Mouse (Mus musculus): ENCODE results near the gene Spata19. TPM values are rescaled to one million over a fixed set of nuclear protein-coding genes. Genes with fewer than 3 reads are reported as not detected.
A peak's percentile ranks its signal among the peaks of the same experiment; 100 is the strongest.

Gene Spata19
- polyA plus RNA-seq (2012; rRNA removed), result 0.67 and 0.85 TPM in 2 replicates

DNA sequence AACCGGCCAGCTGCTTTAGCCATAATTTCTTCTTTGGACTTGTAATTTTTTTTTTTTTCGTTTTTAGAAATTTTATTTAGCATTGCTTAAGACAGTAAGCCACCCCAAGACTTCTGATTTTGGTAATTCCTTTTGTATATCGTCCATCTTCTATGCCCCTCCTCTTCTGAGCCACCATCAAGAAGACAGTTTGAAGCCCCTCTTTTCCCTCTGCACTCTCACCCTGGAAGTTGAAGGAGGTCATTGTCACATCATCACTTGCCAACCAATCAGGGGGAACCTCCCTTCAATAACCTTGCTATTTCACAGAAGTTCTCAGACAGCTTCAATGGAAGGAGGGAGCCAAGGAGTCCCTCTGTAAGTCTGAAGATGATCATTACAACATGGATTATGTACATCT is at the start of gene Spata19:
Spata19 (plus strand) TSS at position 301 of the 400 bp plus-strand sequence.
- H3K27me3 ChIP-seq (ENCODE audit: control insufficient read depth, insufficient read depth, low read length), result no peaks in the 10 kb centered on the region

DNA sequence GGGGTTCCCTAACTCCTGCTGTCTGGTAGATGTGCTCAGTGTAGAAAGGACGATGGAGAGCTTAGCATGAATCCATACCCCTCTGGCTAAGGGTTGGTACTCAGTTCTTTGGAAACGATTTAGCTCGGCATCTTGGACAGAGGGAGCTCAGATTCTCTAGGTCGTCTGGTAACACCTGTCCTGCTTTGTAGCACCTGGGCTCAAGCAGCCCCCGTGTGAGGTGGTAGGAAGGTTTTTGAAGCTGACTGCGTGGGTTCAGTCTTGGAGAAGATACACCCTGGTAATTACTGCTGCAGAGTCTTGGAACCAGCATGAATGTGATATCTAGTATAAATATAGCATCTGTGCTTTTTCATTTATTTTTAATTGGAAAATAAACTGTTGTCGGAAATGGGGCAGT is 43.5 kb upstream of the Spata19 start:
- Histone ChIP-seq H3K4me1 (ENCODE audit: control insufficient read depth, insufficient read depth, low read length) (peaks cover 3% of the 10 kb centered on the region; the same call in 1 of the 2 replicates), H3K27ac (ENCODE audit: insufficient read depth, low read length) (no peak overlapping the region), H3K27me3 (ENCODE audit: control insufficient read depth, insufficient read depth, low read length) (no peaks in the 10 kb centered on the region), H3K4me3 (replicated peaks; ENCODE audit: insufficient read depth, low read depth, low read length) (no peak overlapping the region)
- no peak for TF ChIP-seq CTCF (IDR thresholded peaks at IDR 0.05; ENCODE audit: borderline replicate concordance, insufficient read depth, low read depth, low read length)
- TF ChIP-seq POLR2A (IDR thresholded peaks at IDR 0.05; ENCODE audit: borderline replicate concordance, insufficient read depth, low read length), result no peak
- 61% methylated on average over 7 of the region's 7 CpGs for WGBS
- no peak for DNase-seq

More for the DNA sequence above, at the start of gene Spata19:
- no peak for TF ChIP-seq POLR2A (IDR thresholded peaks at IDR 0.05; ENCODE audit: borderline replicate concordance, insufficient read depth, low read length)
- no peak for TF ChIP-seq CTCF (IDR thresholded peaks at IDR 0.05; ENCODE audit: borderline replicate concordance, insufficient read depth, low read depth, low read length)
- no peak for DNase-seq
- Histone ChIP-seq H3K27ac (ENCODE audit: insufficient read depth, low read length) (no peak within 1 kb of the TSS), H3K4me3 (replicated peaks; ENCODE audit: insufficient read depth, low read depth, low read length) (no peak within 1 kb of the TSS), H3K4me1 (ENCODE audit: control insufficient read depth, insufficient read depth, low read length) (no peaks in the 10 kb centered on the region)
- WGBS, result 66% methylated on average over 3 of the region's 3 CpGs

DNA sequence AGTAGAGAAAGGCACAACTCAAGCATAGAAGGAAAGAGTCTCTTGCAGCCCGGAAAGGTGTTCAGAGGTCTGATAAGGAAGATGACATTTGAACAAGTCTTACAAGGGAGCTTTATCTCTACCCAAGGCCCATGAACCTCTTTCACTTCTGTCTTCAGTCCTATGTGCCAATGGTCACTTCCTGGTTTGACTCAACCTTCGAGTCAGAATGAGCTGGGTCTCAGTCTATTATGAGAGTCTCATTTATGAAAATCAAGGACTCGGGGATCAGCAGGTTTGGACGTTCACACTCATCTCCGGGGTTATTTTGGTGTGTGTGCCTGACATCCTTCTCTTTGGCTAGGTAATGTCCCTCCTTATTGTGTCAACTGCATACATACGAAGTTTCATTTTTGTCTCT is 38.7 kb upstream of the Spata19 start:
- Histone ChIP-seq H3K4me1 (ENCODE audit: control insufficient read depth, insufficient read depth, low read length) (0 out of 2 replicates have a peak, but pooled peaks cover 3% of the 10 kb centered on the region), H3K4me3 (replicated peaks; ENCODE audit: insufficient read depth, low read depth, low read length) (no peak overlapping the region), H3K27ac (ENCODE audit: insufficient read depth, low read length) (no peak overlapping the region), H3K27me3 (ENCODE audit: control insufficient read depth, insufficient read depth, low read length) (no peaks in the 10 kb centered on the region)
- TF ChIP-seq CTCF (IDR thresholded peaks at IDR 0.05; ENCODE audit: borderline replicate concordance, insufficient read depth, low read depth, low read length), result no peak
- TF ChIP-seq POLR2A (IDR thresholded peaks at IDR 0.05; ENCODE audit: borderline replicate concordance, insufficient read depth, low read length), result no peak
- no peak for DNase-seq
- 90% methylated on average over 6 of the region's 6 CpGs for WGBS

DNA sequence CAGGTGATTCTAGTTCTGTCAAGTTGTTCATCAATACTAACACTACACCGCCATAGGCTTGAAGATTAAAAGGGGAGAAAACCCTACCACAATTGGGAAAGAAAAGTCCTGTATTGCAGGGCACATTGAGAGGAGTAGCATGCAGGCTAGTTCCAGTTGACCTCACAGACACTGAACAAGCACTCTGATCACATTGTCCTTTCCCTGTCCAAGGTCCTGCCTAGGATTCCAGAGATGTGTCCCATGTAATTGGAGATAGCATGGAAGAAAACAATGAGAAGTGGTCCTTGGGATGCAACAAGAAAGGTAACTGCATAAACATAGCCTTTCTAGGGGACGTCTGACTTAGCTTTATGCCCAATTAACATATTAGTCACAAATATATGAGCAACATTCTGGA is 29.4 kb upstream of the Spata19 start:
- Histone ChIP-seq H3K4me1 (ENCODE audit: control insufficient read depth, insufficient read depth, low read length) (no peaks in the 10 kb centered on the region; the same call in 1 of the 2 replicates), H3K4me3 (replicated peaks; ENCODE audit: insufficient read depth, low read depth, low read length) (no peak overlapping the region), H3K27me3 (ENCODE audit: control insufficient read depth, insufficient read depth, low read length) (no peaks in the 10 kb centered on the region), H3K27ac (ENCODE audit: insufficient read depth, low read length) (no peak overlapping the region)
- DNase-seq, result no peak
- TF ChIP-seq POLR2A (IDR thresholded peaks at IDR 0.05; ENCODE audit: borderline replicate concordance, insufficient read depth, low read length) (no peak), CTCF (IDR thresholded peaks at IDR 0.05; ENCODE audit: borderline replicate concordance, insufficient read depth, low read depth, low read length) (no peak)
- 80% methylated on average over 2 of the region's 2 CpGs for WGBS

DNA sequence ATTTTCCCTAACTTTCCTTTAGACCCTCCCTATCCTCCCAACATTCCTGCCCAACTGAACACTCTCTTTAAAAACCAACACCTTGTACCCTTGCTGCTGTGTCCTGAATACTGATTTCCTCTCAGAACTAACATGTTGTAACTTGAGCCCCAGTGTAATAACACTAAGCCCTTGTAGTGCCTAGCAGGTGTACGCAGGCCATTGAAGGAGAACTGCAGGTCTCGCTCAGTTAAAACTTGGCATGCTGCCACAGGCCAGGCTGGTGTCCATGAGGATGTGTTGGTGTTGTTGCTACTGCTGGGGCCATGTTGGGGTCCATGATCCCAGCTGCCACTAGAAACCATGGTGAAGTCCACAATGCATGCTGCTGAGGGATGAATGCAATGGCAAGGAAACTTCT is 27.5 kb upstream of the Spata19 start:
- Histone ChIP-seq H3K4me3 (replicated peaks; ENCODE audit: insufficient read depth, low read depth, low read length) (no peak overlapping the region), H3K27ac (ENCODE audit: insufficient read depth, low read length) (no peak overlapping the region), H3K4me1 (ENCODE audit: control insufficient read depth, insufficient read depth, low read length) (no peaks in the 10 kb centered on the region; the same call in 1 of the 2 replicates), H3K27me3 (ENCODE audit: control insufficient read depth, insufficient read depth, low read length) (no peaks in the 10 kb centered on the region)
- TF ChIP-seq CTCF (IDR thresholded peaks at IDR 0.05; ENCODE audit: borderline replicate concordance, insufficient read depth, low read depth, low read length), result no peak
- no peak for TF ChIP-seq POLR2A (IDR thresholded peaks at IDR 0.05; ENCODE audit: borderline replicate concordance, insufficient read depth, low read length)
- DNase-seq, result no peak
- WGBS, result 80% methylated on average over 2 of the region's 2 CpGs

DNA sequence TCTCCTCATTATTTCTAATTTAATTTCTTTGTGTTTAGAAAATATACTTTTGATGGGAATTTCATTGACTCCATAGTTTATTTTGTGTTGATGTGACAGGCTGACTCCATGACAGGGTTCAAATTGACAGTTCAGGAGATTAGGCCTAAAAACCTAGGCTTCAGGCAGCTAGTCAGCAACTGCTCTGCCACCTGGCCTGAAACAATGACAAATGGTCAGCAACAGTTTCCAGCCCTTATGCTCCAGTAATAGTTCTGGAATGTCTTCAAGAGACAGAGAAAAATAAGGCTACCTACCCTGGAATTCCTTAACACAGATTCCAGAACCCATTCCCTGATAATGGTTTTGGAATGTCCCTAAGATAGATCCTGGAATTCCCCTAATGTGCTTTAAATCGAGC is 20.9 kb upstream of the Spata19 start:
- Histone ChIP-seq H3K4me1 (ENCODE audit: control insufficient read depth, insufficient read depth, low read length) (no peaks in the 10 kb centered on the region), H3K27ac (ENCODE audit: insufficient read depth, low read length) (no peak overlapping the region), H3K4me3 (replicated peaks; ENCODE audit: insufficient read depth, low read depth, low read length) (no peak overlapping the region), H3K27me3 (ENCODE audit: control insufficient read depth, insufficient read depth, low read length) (no peaks in the 10 kb centered on the region)
- WGBS, result 47% methylated on average over 1 of the region's 1 CpGs
- no peak for TF ChIP-seq POLR2A (IDR thresholded peaks at IDR 0.05; ENCODE audit: borderline replicate concordance, insufficient read depth, low read length)
- DNase-seq, result peak; percentile 47 to 74

DNA sequence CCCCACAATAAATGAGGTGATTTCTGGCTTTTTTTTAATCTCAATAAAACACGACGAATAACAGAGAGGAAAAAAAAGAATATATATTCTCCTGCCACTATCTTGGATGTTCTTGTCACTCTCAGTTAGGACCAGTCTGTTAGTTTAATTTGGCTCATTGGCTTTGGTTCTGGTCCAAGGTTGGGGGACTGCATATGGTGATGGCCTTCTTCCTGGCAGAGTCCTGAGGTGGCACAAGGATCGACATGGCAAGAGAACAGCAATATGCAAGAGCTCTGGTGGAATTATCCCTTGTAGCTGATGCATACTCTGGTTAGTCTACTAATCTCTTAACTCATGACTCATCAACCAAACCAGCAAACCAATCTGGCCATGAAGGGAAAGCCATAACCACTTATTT is 9.6 kb upstream of the Spata19 start:
- WGBS, result 8% methylated on average over 3 of the region's 3 CpGs
- no peak for TF ChIP-seq CTCF (IDR thresholded peaks at IDR 0.05; ENCODE audit: borderline replicate concordance, insufficient read depth, low read depth, low read length)
- TF ChIP-seq POLR2A (IDR thresholded peaks at IDR 0.05; ENCODE audit: borderline replicate concordance, insufficient read depth, low read length), result no peak
- no peak overlapping the region for H3K27ac ChIP-seq (ENCODE audit: insufficient read depth, low read length)
- H3K27me3 ChIP-seq (ENCODE audit: control insufficient read depth, insufficient read depth, low read length), result no peaks in the 10 kb centered on the region
- no peaks in the 10 kb centered on the region for H3K4me1 ChIP-seq (ENCODE audit: control insufficient read depth, insufficient read depth, low read length)
- no peak overlapping the region for H3K4me3 ChIP-seq (replicated peaks; ENCODE audit: insufficient read depth, low read depth, low read length)
- peak; percentile 59 to 85 for DNase-seq

DNA sequence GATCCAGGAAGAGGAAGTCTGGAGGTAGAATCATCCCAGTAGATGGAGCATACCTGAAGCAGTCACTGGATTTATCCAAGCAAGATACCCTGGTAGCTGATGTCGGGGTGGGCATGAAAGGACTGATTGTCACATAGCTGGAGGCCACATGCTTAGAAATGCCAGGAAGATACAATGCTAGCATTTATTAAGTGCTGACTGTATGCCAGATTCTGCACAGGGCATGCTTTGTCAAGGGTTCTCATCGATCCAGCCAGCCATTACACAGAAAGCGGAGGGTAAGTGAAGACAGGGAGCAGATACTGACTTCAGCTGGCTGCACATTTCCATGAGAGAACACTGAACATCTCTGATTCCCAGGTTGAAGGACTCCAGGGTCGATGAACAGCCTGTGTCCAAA is 4.6 kb downstream of the Spata19 start:
- no peak for TF ChIP-seq POLR2A (IDR thresholded peaks at IDR 0.05; ENCODE audit: borderline replicate concordance, insufficient read depth, low read length)
- TF ChIP-seq CTCF (IDR thresholded peaks at IDR 0.05; ENCODE audit: borderline replicate concordance, insufficient read depth, low read depth, low read length), result no peak
- no peaks in the 10 kb centered on the region for H3K4me1 ChIP-seq (ENCODE audit: control insufficient read depth, insufficient read depth, low read length)
- H3K27me3 ChIP-seq (ENCODE audit: control insufficient read depth, insufficient read depth, low read length), result no peaks in the 10 kb centered on the region
- 84% methylated on average over 4 of the region's 4 CpGs for WGBS
- no peak overlapping the region for H3K4me3 ChIP-seq (replicated peaks; ENCODE audit: insufficient read depth, low read depth, low read length)
- H3K27ac ChIP-seq (ENCODE audit: insufficient read depth, low read length), result no peak overlapping the region
- DNase-seq, result peak in 1 of 2 experiments; percentile 26
